Mouse (Mus musculus): ENCODE results near the gene Mcf2l. TPM values are rescaled to one million over a fixed set of nuclear protein-coding genes. Genes with fewer than 3 reads are reported as not detected.

The Mcf2l gene
- polyA plus RNA-seq, 1 experiment from 2014 or later: 21.5 TPM

DNA sequence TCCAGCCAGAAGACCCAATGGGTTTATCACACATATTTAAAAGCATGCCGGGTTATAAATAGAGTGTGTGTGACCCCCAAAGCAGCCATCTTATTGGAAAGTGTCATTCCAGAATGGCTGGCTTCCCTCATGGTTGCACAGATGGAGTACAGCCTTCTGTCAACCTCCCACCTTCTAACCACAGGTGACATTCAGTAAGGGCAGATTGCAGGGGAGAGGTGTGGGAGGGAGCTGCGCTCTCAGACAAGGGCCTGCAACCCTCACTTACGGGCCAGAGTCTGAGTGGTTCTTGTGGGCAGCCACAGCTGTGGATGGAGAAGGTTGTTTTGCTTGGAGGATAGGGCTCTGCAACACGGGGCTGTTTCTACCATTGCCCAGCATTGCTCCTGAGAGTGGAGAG is 47.0 kb downstream of the Mcf2l start:
- no peak for ATAC-seq (ENCODE audit: low FRiP score, low TSS enrichment)
- no peak overlapping the region for H3K4me3 ChIP-seq (ENCODE audit: low read length)
- no peak overlapping the region for H3K9ac ChIP-seq (replicated peaks; ENCODE audit: low read length)
- H3K4me1 ChIP-seq (ENCODE audit: insufficient read depth, low read length): peaks cover 5% of the 10 kb centered on the region; the same call in 1 of the 2 replicates
- no peaks in the 10 kb centered on the region for H3K36me3 ChIP-seq (ENCODE audit: insufficient read depth, low read length)
- no peak overlapping the region for H3K4me2 ChIP-seq (replicated peaks; ENCODE audit: low read depth, low read length)
- H3K27me3 ChIP-seq (ENCODE audit: insufficient read depth, low read length): no peaks in the 10 kb centered on the region
- no peak overlapping the region for H3K27ac ChIP-seq (ENCODE audit: low read length)
- H3K9me3 ChIP-seq (ENCODE audit: low read length): no peaks in the 10 kb centered on the region
- WGBS: 81% methylated on average over 4 of the region's 4 CpGs

DNA sequence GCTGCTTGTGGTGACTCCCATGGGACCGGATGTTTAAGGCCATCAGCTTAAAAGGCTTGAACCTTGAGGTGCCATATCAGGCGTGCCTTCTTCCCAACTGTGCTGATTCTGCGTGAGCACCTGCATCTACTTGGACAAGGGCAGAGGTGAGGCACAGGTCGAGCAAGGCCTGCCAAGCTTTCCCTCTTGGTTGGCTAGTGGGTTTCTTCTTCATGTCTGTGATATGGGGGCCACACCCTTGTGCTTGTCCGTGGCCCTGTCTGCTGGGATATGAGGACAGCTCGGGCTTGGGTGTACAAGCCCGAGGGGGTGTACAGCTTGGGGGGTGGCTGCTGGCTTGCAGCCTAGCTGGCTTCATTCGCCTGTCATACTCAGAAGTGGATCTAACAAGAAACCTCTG is 51.4 kb downstream of the Mcf2l start:
- no peak overlapping the region for H3K27ac ChIP-seq (ENCODE audit: low read length)
- 68% methylated on average over 8 of the region's 8 CpGs for WGBS

DNA sequence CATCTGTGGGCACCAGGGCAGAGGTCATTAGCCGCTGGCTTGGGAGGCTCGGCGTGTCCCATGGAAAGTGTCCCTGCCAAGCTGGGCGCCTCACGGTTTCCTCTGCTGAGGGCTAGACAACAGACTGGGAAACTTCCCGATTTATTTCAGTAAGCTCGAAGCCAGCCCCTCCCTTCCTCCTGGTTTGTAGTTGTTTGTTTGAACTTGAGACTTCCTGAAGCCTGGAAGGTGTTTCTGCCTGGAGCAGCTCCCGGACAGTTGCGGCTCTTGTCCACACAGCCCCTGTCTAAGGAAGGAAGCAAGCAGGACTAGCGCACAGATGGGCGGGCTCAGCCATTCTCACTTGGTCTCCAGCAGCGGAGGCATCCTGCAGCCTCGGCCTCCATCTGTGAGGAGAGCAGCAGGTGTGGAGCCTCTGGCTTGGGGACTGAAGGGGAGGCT is 52.4 kb downstream of the Mcf2l start:
- 24% methylated on average over 13 of the region's 13 CpGs for WGBS
- Histone ChIP-seq H3K4me3 (ENCODE audit: low read length) (peak overlapping the region; percentile 22), H3K27me3 (ENCODE audit: insufficient read depth, low read length) (no peaks in the 10 kb centered on the region), H3K4me2 (replicated peaks; ENCODE audit: low read depth, low read length) (peak overlapping the region; percentile 41), H3K27ac (ENCODE audit: low read length) (peak overlapping the region; percentile 69), H3K9ac (replicated peaks; ENCODE audit: low read length) (0 out of 2 replicates have a peak overlapping the region, but pooled peaks have one; percentile 42), H3K9me3 (ENCODE audit: low read length) (no peaks in the 10 kb centered on the region), H3K36me3 (ENCODE audit: insufficient read depth, low read length) (no peaks in the 10 kb centered on the region), H3K4me1 (ENCODE audit: insufficient read depth, low read length) (peaks cover 51% of the 10 kb centered on the region)
- 0 out of 2 replicates have a peak, but pooled peaks have one; percentile 24 for ATAC-seq (ENCODE audit: low FRiP score, low TSS enrichment)

More for the DNA sequence above, 51.4 kb downstream of the Mcf2l start:
- Histone ChIP-seq H3K27me3 (ENCODE audit: insufficient read depth, low read length) (no peaks in the 10 kb centered on the region), H3K4me2 (replicated peaks; ENCODE audit: low read depth, low read length) (no peak overlapping the region), H3K4me3 (ENCODE audit: low read length) (no peak overlapping the region), H3K4me1 (ENCODE audit: insufficient read depth, low read length) (peaks cover 42% of the 10 kb centered on the region), H3K9me3 (ENCODE audit: low read length) (no peaks in the 10 kb centered on the region), H3K9ac (replicated peaks; ENCODE audit: low read length) (no peak overlapping the region), H3K36me3 (ENCODE audit: insufficient read depth, low read length) (no peaks in the 10 kb centered on the region)
- ATAC-seq (ENCODE audit: low FRiP score, low TSS enrichment): no peak

DNA sequence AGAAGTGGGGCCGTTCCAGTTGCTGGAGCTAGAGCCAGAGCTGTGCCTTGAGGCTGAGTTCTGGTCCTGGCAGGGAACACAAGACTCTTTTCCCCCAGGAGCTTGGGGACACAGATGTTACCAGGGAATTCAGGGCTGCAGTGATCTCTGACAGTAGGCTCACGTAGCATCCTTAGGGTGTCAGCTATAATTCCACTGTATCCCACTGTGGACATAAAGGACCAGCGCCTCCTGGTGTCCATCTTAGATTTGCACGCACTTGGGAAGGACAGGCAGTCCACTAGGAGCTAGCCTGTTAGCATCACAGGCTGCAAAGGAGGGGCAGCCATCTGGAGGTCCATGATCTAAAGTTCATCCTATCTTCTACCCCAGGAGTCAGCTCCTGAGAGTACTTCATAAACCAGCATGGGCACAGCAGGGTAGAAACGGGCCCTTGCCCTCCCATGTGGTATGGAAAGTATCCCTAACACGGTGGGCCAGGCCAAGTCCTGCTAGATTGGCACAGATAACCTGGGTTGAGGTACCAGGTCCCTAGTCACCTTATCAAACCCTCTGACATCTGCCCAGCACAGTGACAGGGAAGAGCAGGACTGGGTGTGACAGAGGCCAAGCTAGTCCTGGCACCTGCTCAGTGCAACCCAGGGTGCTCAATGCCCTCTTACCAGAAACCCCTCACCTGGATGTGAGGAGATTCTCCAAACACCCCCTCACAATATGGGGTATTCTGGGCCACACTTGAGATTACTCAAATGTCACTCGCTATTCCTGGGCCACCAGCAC is 53.8 kb downstream of the Mcf2l start:
- peak overlapping the region; percentile 41; the same call in 1 of the 2 replicates for H3K4me2 ChIP-seq (replicated peaks; ENCODE audit: low read depth, low read length)
- no peak overlapping the region for H3K9ac ChIP-seq (replicated peaks; ENCODE audit: low read length)
- H3K4me3 ChIP-seq (ENCODE audit: low read length): peak overlapping the region; percentile 5; the same call in 1 of the 2 replicates
- H3K27me3 ChIP-seq (ENCODE audit: insufficient read depth, low read length): no peaks in the 10 kb centered on the region
- H3K4me1 ChIP-seq (ENCODE audit: insufficient read depth, low read length): peaks cover 65% of the 10 kb centered on the region
- H3K27ac ChIP-seq (ENCODE audit: low read length): peak overlapping the region; percentile 69; the same call in 1 of the 2 replicates
- no peaks in the 10 kb centered on the region for H3K9me3 ChIP-seq (ENCODE audit: low read length)
- 51% methylated on average over 7 of the region's 7 CpGs for WGBS
- H3K36me3 ChIP-seq (ENCODE audit: insufficient read depth, low read length): no peaks in the 10 kb centered on the region
- ATAC-seq (ENCODE audit: low FRiP score, low TSS enrichment): 0 out of 2 replicates have a peak, but pooled peaks have one; percentile 25

DNA sequence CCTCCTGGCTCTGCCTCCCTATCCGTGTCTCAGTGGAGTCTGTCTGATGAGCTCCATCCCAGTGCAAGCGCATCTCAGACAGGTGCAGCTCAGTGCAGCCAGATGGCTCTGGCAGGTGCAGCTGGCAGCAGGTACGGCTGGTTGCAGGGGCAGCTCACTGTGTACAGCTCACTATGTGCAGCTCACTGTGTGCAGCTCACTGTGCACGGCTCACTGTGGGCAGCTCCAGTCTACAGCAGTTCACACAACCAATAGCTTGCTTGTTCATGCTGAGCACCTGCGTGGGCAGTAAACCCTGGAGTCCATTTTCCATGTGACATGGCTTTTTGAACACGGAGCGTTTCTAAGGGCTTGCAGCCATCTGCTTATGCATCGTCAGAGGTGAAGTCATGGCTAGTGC is 54.4 kb downstream of the Mcf2l start:
- 0 out of 2 replicates have a peak, but pooled peaks have one; percentile 5 for ATAC-seq (ENCODE audit: low FRiP score, low TSS enrichment)
- H3K9ac ChIP-seq (replicated peaks; ENCODE audit: low read length): no peak overlapping the region
- peak overlapping the region; percentile 12; the same call in 1 of the 2 replicates for H3K27ac ChIP-seq (ENCODE audit: low read length)
- H3K36me3 ChIP-seq (ENCODE audit: insufficient read depth, low read length): no peaks in the 10 kb centered on the region
- no peaks in the 10 kb centered on the region for H3K27me3 ChIP-seq (ENCODE audit: insufficient read depth, low read length)
- 76% methylated on average over 8 of the region's 8 CpGs for WGBS
- peaks cover 66% of the 10 kb centered on the region for H3K4me1 ChIP-seq (ENCODE audit: insufficient read depth, low read length)
- no peak overlapping the region for H3K4me3 ChIP-seq (ENCODE audit: low read length)
- no peaks in the 10 kb centered on the region for H3K9me3 ChIP-seq (ENCODE audit: low read length)
- H3K4me2 ChIP-seq (replicated peaks; ENCODE audit: low read depth, low read length): peak overlapping the region; percentile 28

DNA sequence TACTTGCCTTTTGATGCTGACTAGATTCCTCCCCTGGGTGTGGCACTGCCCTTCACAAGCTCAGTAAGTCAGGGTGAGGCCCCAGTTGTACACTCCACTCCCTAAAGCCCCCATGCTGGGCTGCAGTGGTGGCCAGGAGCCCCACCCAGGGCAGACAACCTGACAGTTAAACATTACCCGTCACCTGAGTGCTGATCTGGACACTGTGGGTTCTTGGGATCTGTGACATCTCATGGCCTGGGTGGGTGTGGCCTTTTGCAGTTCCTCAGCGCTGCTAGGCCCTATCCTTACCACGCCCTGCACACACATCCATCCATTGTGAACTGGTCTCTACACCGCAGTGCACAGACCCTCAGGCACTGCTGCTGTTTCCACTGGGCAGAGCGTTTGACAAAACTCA is 55.3 kb downstream of the Mcf2l start:
- no peak for ATAC-seq (ENCODE audit: low FRiP score, low TSS enrichment)
- no peak overlapping the region; the same call in 1 of the 2 replicates for H3K27ac ChIP-seq (ENCODE audit: low read length)
- H3K36me3 ChIP-seq (ENCODE audit: insufficient read depth, low read length): no peaks in the 10 kb centered on the region
- no peak overlapping the region for H3K9ac ChIP-seq (replicated peaks; ENCODE audit: low read length)
- no peak overlapping the region for H3K4me2 ChIP-seq (replicated peaks; ENCODE audit: low read depth, low read length)
- no peak overlapping the region for H3K4me3 ChIP-seq (ENCODE audit: low read length)
- H3K9me3 ChIP-seq (ENCODE audit: low read length): no peaks in the 10 kb centered on the region
- H3K4me1 ChIP-seq (ENCODE audit: insufficient read depth, low read length): peaks cover 73% of the 10 kb centered on the region
- WGBS: 80% methylated on average over 5 of the region's 5 CpGs
- H3K27me3 ChIP-seq (ENCODE audit: insufficient read depth, low read length): no peaks in the 10 kb centered on the region

DNA sequence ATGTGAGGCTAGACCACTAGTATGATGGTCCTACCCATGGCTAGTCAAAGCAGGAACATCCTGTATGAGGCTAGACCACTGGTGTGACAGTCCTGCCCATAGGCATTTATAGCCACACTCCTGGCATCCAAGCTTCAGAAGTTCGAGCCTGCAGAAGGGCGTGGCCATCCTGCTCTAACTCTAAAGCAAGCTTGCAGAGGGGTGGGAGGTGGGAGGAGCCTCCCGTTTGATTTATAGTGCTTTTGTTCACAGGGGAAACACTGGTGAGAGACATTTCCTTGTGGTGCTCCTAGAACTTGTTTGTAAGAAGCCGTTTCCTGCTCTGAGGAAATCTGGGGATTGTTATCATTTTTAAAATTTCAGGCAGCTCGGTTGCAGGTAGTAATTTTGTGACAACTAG is 56.7 kb downstream of the Mcf2l start:
- Histone ChIP-seq H3K27ac (ENCODE audit: low read length) (peak overlapping the region; percentile 90), H3K27me3 (ENCODE audit: insufficient read depth, low read length) (no peaks in the 10 kb centered on the region), H3K4me3 (ENCODE audit: low read length) (no peak overlapping the region), H3K4me1 (ENCODE audit: insufficient read depth, low read length) (peaks cover 85% of the 10 kb centered on the region), H3K36me3 (ENCODE audit: insufficient read depth, low read length) (no peaks in the 10 kb centered on the region), H3K4me2 (replicated peaks; ENCODE audit: low read depth, low read length) (peak overlapping the region; percentile 26; the same call in 1 of the 2 replicates), H3K9me3 (ENCODE audit: low read length) (no peaks in the 10 kb centered on the region), H3K9ac (replicated peaks; ENCODE audit: low read length) (peak overlapping the region; percentile 54)
- WGBS: 17% methylated on average over 5 of the region's 5 CpGs
- ATAC-seq (ENCODE audit: low FRiP score, low TSS enrichment): no peak

DNA sequence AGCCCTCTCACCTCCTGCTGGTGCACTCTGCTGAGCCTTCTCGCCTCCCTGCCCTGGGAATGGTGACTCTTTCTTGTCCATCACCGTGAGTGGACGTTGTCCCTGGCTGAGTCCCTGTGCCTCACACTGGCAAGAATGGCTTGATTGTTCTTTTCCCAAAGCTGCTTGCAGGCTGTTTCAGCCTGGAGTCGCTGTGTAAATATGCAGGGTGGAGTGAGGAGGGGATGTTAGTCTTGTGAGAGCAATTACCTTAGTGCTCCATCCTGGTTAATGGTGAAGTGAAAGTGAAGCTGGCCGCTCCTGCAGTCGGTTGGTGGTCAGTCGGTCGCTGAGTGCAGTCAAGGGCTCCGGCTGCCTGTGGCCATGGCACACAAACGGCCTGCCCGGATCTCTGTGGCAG is 57.8 kb downstream of the Mcf2l start:
- Histone ChIP-seq H3K36me3 (ENCODE audit: insufficient read depth, low read length) (no peaks in the 10 kb centered on the region), H3K27ac (ENCODE audit: low read length) (peak overlapping the region; percentile 90), H3K9me3 (ENCODE audit: low read length) (no peaks in the 10 kb centered on the region), H3K9ac (replicated peaks; ENCODE audit: low read length) (peak overlapping the region; percentile 5; the same call in 1 of the 2 replicates), H3K4me3 (ENCODE audit: low read length) (no peak overlapping the region), H3K27me3 (ENCODE audit: insufficient read depth, low read length) (no peaks in the 10 kb centered on the region), H3K4me2 (replicated peaks; ENCODE audit: low read depth, low read length) (peak overlapping the region; percentile 26; the same call in 1 of the 2 replicates), H3K4me1 (ENCODE audit: insufficient read depth, low read length) (peaks cover 80% of the 10 kb centered on the region)
- WGBS: 37% methylated on average over 11 of the region's 11 CpGs
- ATAC-seq (ENCODE audit: low FRiP score, low TSS enrichment): no peak

DNA sequence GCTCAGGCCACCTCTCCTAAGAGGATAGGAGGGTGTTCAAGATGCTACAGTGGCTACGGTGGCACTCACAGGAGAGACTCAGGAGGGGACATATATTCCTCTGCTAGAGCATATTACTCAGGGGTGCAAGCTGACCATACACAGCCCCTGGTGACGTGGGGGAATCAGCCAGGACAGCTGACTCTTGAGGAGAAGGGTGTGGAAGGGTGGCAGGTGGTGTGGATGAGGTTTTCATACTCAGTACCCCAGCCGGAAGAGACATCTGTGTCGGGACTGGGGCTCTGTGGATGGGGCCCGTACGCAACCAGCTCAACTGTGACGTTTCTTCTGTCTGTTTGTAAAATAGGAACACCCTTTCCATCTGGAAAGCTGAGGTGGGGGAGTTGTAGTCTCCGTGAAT is 58.9 kb downstream of the Mcf2l start:
- Histone ChIP-seq H3K27ac (ENCODE audit: low read length) (no peak overlapping the region), H3K9ac (replicated peaks; ENCODE audit: low read length) (0 out of 2 replicates have a peak overlapping the region, but pooled peaks have one; percentile 5), H3K4me2 (replicated peaks; ENCODE audit: low read depth, low read length) (no peak overlapping the region), H3K9me3 (ENCODE audit: low read length) (no peaks in the 10 kb centered on the region), H3K36me3 (ENCODE audit: insufficient read depth, low read length) (no peaks in the 10 kb centered on the region), H3K4me3 (ENCODE audit: low read length) (no peak overlapping the region), H3K4me1 (ENCODE audit: insufficient read depth, low read length) (peaks cover 70% of the 10 kb centered on the region), H3K27me3 (ENCODE audit: insufficient read depth, low read length) (no peaks in the 10 kb centered on the region)
- WGBS: 79% methylated on average over 8 of the region's 8 CpGs
- no peak for ATAC-seq (ENCODE audit: low FRiP score, low TSS enrichment)

DNA sequence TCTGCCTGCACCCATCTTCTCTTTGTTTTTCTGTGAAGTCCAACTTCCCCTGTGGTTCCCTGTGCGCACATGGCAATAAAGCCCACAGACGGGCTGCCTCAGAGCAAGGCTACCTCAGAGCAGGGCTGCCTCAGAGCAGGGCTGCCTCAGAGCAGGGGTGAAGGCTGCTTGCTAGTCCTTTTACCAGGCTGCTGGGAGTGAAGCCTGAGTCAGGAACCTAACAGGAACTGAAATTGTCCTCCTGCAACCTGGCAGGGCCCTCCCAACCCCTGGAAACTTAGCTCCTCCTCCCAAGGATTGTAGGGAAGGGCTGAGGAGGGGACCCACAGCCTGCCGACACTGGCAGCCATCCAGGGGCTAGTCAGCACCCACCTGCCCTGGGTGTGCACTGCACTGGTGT is 60.2 kb downstream of the Mcf2l start:
- Histone ChIP-seq H3K4me3 (ENCODE audit: low read length) (no peak overlapping the region), H3K4me1 (ENCODE audit: insufficient read depth, low read length) (peaks cover 58% of the 10 kb centered on the region), H3K27me3 (ENCODE audit: insufficient read depth, low read length) (no peaks in the 10 kb centered on the region), H3K4me2 (replicated peaks; ENCODE audit: low read depth, low read length) (no peak overlapping the region), H3K27ac (ENCODE audit: low read length) (peak overlapping the region; percentile 42; the same call in 1 of the 2 replicates), H3K9me3 (ENCODE audit: low read length) (no peaks in the 10 kb centered on the region), H3K9ac (replicated peaks; ENCODE audit: low read length) (no peak overlapping the region; the same call in 1 of the 2 replicates), H3K36me3 (ENCODE audit: insufficient read depth, low read length) (no peaks in the 10 kb centered on the region)
- WGBS: 41% methylated on average over 3 of the region's 3 CpGs
- ATAC-seq (ENCODE audit: low FRiP score, low TSS enrichment): no peak
